Mouse (Mus musculus) T-helper 2 cell (primary cell): ENCODE results near the gene Slc4a1.
"Not testable (repeated sequence)": the region's sequence is repeated elsewhere in the genome, so short reads cannot be mapped to it uniquely, and the experiment has no call there.

Experiments used
- in situ Hi-C: fragments of 300-600 bp; cut with MboI, MseI; formaldehyde crosslinking; loops from one replicate; pipeline ENCODE4 v1.15.1; 2025; ENCODE audit warnings: high pct_unique_total_duplicates

Gene Slc4a1

GRCm38 (mm10) chr11:102399610-102400072 lies 33.6 kb upstream of the Slc4a1 start:
- in situ Hi-C loops = loop anchor here (10.0 kb wide), 1 partner anchor 1285 kb away; the partner anchor contains the start of genes Retreg3 and Tubg1

GRCm38 (mm10) chr11:102399107-102399506 lies 33.1 kb upstream of the Slc4a1 start:
- in situ Hi-C loops = no loop called here

GRCm38 (mm10) chr11:102398007-102398825 lies 32.2 kb upstream of the Slc4a1 start:
- in situ Hi-C loops = no loop called here

- in situ Hi-C loops = no loop called here
These were observed 30.7 kb upstream of the Slc4a1 start for GRCm38 (mm10) chr11:102396671-102397141.

GRCm38 (mm10) chr11:102396263-102396662 lies 30.3 kb upstream of the Slc4a1 start:
- in situ Hi-C loops = no loop called here

- in situ Hi-C loops = no loop called here
These were observed 29.2 kb upstream of the Slc4a1 start for GRCm38 (mm10) chr11:102395250-102395649.

- in situ Hi-C loops = no loop called here
These were observed 28.6 kb upstream of the Slc4a1 start for GRCm38 (mm10) chr11:102394421-102395124.

GRCm38 (mm10) chr11:102393719-102394420 lies 27.9 kb upstream of the Slc4a1 start:
- in situ Hi-C loops = no loop called here

GRCm38 (mm10) chr11:102393238-102393634 lies 27.2 kb upstream of the Slc4a1 start, which contains the start of gene Rundc3a:
Gene Rundc3a, plus strand, starts transcription at chr11:102393403.
- in situ Hi-C loops = no loop called here

GRCm38 (mm10) chr11:102392441-102393237 lies 26.6 kb upstream of the Slc4a1 start:
- in situ Hi-C loops = no loop called here

- in situ Hi-C loops = not testable (repeated sequence)
These were observed 23.4 kb upstream of the Slc4a1 start for GRCm38 (mm10) chr11:102389436-102389835.

- in situ Hi-C loops = no loop called here
These were observed 20.1 kb upstream of the Slc4a1 start for GRCm38 (mm10) chr11:102386121-102386520.

GRCm38 (mm10) chr11:102385075-102385474 lies 19.1 kb upstream of the Slc4a1 start:
- in situ Hi-C loops = no loop called here

- in situ Hi-C loops = no loop called here
These were observed 18.4 kb upstream of the Slc4a1 start for GRCm38 (mm10) chr11:102384418-102384817.

- in situ Hi-C loops = no loop called here
These were observed 17.5 kb upstream of the Slc4a1 start for GRCm38 (mm10) chr11:102383365-102384136.

GRCm38 (mm10) chr11:102382794-102383193 lies 16.8 kb upstream of the Slc4a1 start:
- in situ Hi-C loops = no loop called here

- in situ Hi-C loops = no loop called here
These were observed 15.5 kb upstream of the Slc4a1 start for GRCm38 (mm10) chr11:102381341-102382100.

- in situ Hi-C loops = no loop called here
These were observed 14.1 kb upstream of the Slc4a1 start for GRCm38 (mm10) chr11:102380091-102380490.

GRCm38 (mm10) chr11:102377186-102377585 lies 11.2 kb upstream of the Slc4a1 start:
- in situ Hi-C loops = no loop called here
